Mouse (Mus musculus) embryonic fibroblast, embryonic 13.5 days (primary cell): ENCODE measurements around the gene Slc38a11.

ENCODE experiments used
- CTCF ChIP-seq: IDR thresholded peaks from 2 replicates; pipeline ENCODE4 v1.5.1; 2011; ENCODE audit warnings: mild to moderate bottlenecking, control low read depth, low read length, moderate library complexity, borderline replicate concordance; ENCODE audit not compliant: insufficient read depth
- POLR2A ChIP-seq: IDR thresholded peaks from 2 replicates; pipeline ENCODE4 v1.6.1; 2011; ENCODE audit warnings: low read depth, mild to moderate bottlenecking, control low read depth, low read length, moderate library complexity

DNA sequence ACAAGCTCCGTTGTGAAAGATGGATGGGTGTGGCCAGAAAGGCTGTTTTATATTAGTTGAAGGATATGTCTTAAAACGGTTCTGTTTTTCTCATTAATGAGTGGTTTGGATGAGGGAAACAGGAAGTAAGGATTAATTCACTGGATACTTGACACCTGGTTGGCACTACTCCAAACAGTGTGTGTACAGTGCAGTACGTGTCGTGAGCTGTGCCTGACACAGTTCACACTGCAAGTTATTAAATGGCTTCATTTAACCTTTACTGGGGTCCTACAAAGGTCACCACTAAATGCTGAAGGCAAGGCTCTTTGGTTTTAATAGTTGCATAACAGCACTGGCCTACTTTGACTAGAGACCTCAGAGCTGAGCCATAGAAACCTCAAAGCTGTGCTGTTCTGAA lies 18.7 kb upstream of the Slc38a11 start:
- TF ChIP-seq POLR2A, result no peak
- TF ChIP-seq CTCF, result no peak
